Mouse (Mus musculus): ENCODE results near the gene Syt2.

- TF ChIP-seq CTCF (IDR thresholded peaks at IDR 0.05; ENCODE audit: extremely low read depth, insufficient read depth, insufficient read length, insufficient replicate concordance) (no peak), POLR2A (IDR thresholded peaks at IDR 0.05; ENCODE audit: low read depth, low read length) (no peak)
These were observed 68.6 kb downstream of the Syt2 start for GRCm38 (mm10) chr1:134715092-134715491.

All from spleen, adult 2 months (tissue).